Mouse (Mus musculus) MEL (cell line): Measurements from ENCODE around the gene Acad11.

Experiments used
- CHD2 ChIP-seq: IDR thresholded peaks from 2 replicates; pipeline ENCODE4 v1.6.1; 2011; ENCODE audit warnings: low read length, improper control_type of control experiment
- CTCF ChIP-seq, 3 experiments: IDR thresholded peaks in 2 of 3; conservative IDR thresholded peaks in 1 of 3; 2 replicates each; pipeline ENCODE4 v1.5.1; 2011 to 2012; ENCODE audit warnings: low read length in 3 of 3, low read depth in 2 of 3, mild to moderate bottlenecking in 2 of 3, improper control_type of control experiment in 1 of 3, inconsistent platforms in 1 of 3, mixed read lengths in 1 of 3, moderate library complexity in 1 of 3; ENCODE audit not compliant: control insufficient read depth in 1 of 3, insufficient read depth in 1 of 3, poor library complexity in 1 of 3, severe bottlenecking in 1 of 3
- ETS1 ChIP-seq: IDR thresholded peaks from 2 replicates; pipeline ENCODE4 v1.6.1; 2012; ENCODE audit warnings: low read depth, mild to moderate bottlenecking, inconsistent platforms, low read length, improper control_type of control experiment, moderate library complexity
- HCFC1 ChIP-seq: IDR thresholded peaks from 2 replicates; pipeline ENCODE4 v1.6.1; 2012; ENCODE audit warnings: low read depth, mild to moderate bottlenecking, inconsistent platforms, low read length, improper control_type of control experiment, moderate library complexity
- MAFK ChIP-seq: IDR thresholded peaks from 2 replicates; pipeline ENCODE4 v1.6.1; 2011; ENCODE audit warnings: low read depth, mild to moderate bottlenecking, low read length, improper control_type of control experiment, borderline replicate concordance
- MAX ChIP-seq: IDR thresholded peaks from 2 replicates; pipeline ENCODE4 v1.6.1; 2011; ENCODE audit warnings: low read length, improper control_type of control experiment
- MAZ ChIP-seq: IDR thresholded peaks from 2 replicates; pipeline ENCODE4 v1.6.1; 2012; ENCODE audit warnings: low read depth, mild to moderate bottlenecking, inconsistent platforms, low read length, improper control_type of control experiment
- MEF2A ChIP-seq: IDR thresholded peaks from 2 replicates; pipeline ENCODE4 v1.6.1; 2014; ENCODE audit warnings: low read depth, mild to moderate bottlenecking, inconsistent platforms, low read length, improper control_type of control experiment; ENCODE audit not compliant: poor library complexity, insufficient replicate concordance, severe bottlenecking; ENCODE audit errors: extremely low read depth
- POLR2A ChIP-seq, 2 experiments: IDR thresholded peaks; 2 replicates each; pipeline ENCODE4 v1.6.1; 2011 to 2012; ENCODE audit warnings: low read length in 2 of 2, mild to moderate bottlenecking in 2 of 2, control low read depth in 1 of 2, improper control_type of control experiment in 1 of 2, low read depth in 1 of 2, moderate library complexity in 1 of 2; ENCODE audit not compliant: control insufficient read depth in 1 of 2, insufficient read depth in 1 of 2, poor library complexity in 1 of 2
- RAD21 ChIP-seq: IDR thresholded peaks from 2 replicates; pipeline ENCODE4 v1.6.1; 2011; ENCODE audit warnings: mild to moderate bottlenecking, low read depth, low read length, improper control_type of control experiment
- SMC3 ChIP-seq: IDR thresholded peaks from 2 replicates; pipeline ENCODE4 v1.6.1; 2011; ENCODE audit warnings: low read depth, low read length, improper control_type of control experiment
- TAL1 ChIP-seq: IDR thresholded peaks from 2 replicates; pipeline ENCODE4 v1.6.1; 2012; ENCODE audit warnings: mild to moderate bottlenecking, inconsistent platforms, low read length, moderate library complexity, mixed read lengths
- UBTF ChIP-seq: IDR thresholded peaks from 2 replicates; pipeline ENCODE4 v1.6.1; 2012; ENCODE audit warnings: low read depth, mild to moderate bottlenecking, inconsistent platforms, low read length, improper control_type of control experiment, moderate library complexity, borderline replicate concordance; ENCODE audit not compliant: insufficient read depth
- USF1 ChIP-seq: IDR thresholded peaks from 2 replicates; pipeline ENCODE4 v1.6.1; 2014; ENCODE audit warnings: low read depth, mild to moderate bottlenecking, inconsistent platforms, low read length, improper control_type of control experiment, moderate library complexity

- TF ChIP-seq TAL1 = no peak
- no peak for TF ChIP-seq MAZ
- peak; percentile 63 for TF ChIP-seq RAD21
- no peak for TF ChIP-seq CHD2
- no peak for TF ChIP-seq MAFK
- no peak for TF ChIP-seq POLR2A (IDR thresholded peaks at IDR 0.05; ENCODE audit: control insufficient read depth in 1 of 2, insufficient read depth in 1 of 2, low read depth in 1 of 2, low read length in 2 of 2, poor library complexity in 1 of 2)
- TF ChIP-seq ETS1 = no peak
- TF ChIP-seq USF1 = no peak
- TF ChIP-seq CTCF (IDR thresholded peaks at IDR 0.05 in 2 of 3, conservative IDR thresholded peaks at IDR 0.05 in 1 of 3; ENCODE audit: control insufficient read depth in 1 of 3, insufficient read depth in 1 of 3, low read depth in 2 of 3, low read length in 3 of 3, poor library complexity in 1 of 3, severe bottlenecking in 1 of 3) = peak in 2 of 3 experiments; percentile 70 to 73; a peak in 4 of 6 replicates
- peak; percentile 54 for TF ChIP-seq SMC3
- no peak for TF ChIP-seq MAX
- no peak for TF ChIP-seq UBTF
- TF ChIP-seq MEF2A = no peak
- no peak for TF ChIP-seq HCFC1
Observed at GRCm38 (mm10) chr9:104075808-104076207, 12.6 kb downstream of the Acad11 start.
